Mouse (Mus musculus): ENCODE results near the gene Fgfr2.

Gene Fgfr2

DNA sequence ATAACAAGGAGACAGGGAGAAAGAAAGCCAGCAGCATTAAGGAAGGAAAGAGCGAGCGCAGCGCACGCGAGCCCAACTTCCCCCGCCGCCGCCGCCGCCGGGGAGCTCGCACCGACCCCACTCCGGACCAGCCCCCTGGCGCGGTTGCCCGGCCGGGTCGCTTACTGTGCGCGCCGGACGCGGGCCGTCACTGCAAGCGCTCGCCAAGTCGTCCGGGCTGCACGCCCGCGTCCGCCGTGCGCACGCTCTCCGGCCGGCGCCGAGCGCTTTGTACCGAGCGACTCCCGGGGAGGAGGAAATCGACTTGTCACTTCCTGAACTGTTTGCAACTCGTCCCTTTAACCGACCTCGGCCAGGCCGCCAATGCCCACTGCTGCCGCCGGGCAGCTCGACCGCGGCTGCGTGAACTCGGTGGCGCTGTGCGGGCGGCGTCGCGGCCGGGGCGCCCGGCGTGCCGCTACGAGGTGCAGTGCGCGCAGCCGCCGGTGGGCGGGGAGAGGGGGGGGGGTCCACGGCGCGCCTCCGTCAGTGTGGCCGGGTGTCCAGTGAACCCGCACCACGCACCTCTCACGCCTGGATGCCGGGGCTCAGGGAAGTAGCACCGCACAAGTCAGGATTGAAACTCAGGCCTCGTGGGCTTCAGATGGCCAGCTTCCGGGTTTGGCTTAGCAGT lies 309.6 kb downstream of the Fgfr2 start, which contains the start of gene Fam53b:
Fam53b (minus strand) TSS at position 471 of the 673 bp plus-strand sequence.
- peak; percentile 89 to 91 for DNase-seq

DNA sequence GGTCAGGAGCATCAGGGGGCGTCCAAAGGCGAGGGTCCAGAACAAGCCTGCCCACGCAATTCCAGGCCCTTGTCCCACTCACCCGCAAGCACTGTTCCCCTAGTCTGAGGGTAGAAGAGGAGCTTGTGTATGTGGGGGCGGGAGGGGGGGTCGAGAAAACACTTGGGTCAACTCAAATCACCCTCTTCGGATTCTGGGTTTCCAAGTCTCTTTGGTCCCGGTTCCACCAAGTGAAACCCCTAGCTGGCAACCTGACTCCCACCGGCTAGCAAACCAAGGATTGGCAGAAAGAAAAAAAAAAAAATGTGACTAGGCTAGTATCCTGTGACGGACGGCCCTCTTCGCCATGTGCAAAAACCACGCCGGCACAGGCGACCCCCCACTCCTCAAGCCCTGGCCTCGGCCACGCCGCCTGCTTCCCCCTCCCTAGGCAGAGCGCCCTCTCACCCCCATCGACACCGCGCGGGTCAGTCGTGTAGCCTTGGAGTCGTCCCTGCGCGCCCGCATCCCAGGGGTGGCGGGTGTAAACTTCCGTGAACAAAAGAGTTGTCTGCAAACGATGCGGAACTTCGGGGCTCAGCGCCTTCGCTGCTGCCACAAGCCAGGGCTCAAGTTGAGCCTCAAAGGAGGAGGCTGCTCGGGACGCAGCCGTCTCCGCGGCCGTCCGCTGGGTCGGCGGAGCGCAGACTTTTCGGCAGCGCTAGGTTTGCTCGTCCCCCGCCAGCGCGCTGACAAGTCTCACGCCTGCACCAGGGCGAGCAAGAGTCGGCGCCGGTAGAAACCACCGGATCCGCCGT lies 310.3 kb downstream of the Fgfr2 start:
- DNase-seq, result peak; percentile 75 to 76

DNA sequence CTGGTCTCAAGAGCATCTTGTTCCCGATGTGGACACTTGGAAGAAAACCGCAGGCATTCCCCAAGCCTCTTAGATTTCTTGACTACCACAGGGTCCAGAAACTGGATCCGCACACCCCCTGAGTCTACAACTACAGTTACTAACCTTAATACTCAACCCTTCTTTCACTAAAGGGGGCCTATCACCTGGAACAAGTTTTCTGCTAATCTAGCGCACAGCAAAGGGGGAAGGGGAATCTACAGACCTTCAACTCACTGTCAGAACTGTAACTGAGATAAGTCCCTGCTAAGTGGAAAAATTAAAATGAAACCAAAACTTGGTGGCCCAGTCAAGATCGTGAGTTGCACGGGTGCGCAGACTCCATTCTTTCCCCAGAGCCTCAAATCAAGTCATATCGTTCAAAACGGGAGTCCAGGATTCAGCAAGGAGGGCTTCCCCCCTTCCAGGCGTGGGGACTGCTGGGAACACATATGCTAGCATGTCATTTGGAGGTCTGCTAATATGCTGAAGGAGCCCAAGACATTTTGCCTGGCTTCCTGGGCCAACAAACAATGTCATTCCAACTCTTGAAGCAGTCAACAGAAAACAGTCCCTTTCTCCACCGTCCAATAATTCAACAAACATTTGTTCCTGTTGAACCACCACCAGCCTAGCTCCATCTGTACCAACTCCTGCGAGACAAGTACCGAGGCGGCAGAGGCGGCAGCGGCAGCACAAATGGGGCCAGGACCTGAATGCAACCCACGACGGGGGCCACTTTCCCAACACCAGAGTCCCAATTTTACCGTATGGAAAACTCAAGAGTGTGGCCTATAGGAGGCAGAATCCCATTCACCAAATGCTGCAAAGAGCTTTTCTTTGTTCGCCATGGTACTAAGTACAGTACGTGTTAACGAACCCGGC lies 311.2 kb downstream of the Fgfr2 start:
- DNase-seq, result peak; percentile 70 to 74

DNA sequence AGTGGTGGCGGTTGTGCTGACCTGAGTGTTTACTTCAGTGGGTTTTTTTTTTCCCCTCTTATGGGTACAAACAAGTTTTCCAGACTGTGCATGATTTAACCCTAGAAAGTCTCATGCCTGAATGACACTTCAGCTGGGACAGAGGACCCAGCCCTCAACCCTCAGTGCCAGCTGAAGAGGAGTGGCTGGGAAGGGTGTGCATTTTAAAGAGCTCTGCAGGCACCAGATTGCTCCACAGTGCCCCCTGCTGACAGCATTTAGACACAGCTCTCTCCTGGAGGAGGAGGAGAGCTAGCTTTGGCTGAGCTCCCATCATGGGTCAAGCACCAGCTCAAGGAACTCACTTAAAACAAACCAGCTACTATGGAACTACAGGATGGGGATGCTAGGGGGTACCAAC lies 312.3 kb downstream of the Fgfr2 start:
- peak; percentile 96 to 97 for DNase-seq

DNA sequence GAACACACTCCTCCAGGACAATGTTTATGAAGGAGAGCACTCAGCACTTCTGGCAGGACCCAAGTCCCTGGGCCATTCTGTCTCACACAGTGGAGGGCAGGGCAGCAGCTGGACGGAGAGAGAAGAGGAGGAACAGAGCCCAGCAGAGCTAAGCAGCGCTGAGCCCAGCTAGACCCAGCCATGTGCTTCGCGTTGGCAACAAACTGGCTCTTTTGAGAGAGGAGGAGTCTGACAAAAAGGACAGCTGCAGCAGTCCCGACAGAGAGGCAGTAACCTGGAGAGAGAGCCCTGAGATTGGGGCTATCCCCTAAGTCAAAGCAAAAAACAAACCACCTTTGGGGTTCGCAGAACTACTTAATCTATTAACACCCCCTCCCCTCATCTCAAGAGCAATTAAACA lies 312.8 kb downstream of the Fgfr2 start:
- DNase-seq, result peak; percentile 62 to 66

DNA sequence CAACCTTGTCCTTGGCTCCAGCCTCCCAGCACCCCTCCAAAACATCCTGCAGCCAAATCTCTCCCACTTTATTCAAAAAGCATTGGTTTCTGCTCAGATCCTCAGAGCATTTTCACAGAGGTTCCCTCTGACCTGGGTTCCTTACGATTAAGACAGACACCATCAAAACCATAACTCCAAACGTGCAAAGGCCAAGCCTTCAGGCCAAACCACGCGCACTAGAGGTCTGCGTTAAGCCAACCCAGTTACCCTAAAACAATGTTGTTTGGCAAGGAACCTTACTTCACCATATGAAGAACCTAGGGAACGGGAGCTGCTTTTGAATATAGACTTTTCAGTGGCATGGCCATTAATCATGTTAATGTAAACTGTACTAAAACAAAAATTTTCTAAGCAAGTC lies 313.4 kb downstream of the Fgfr2 start:
- DNase-seq, result peak; percentile 21 to 39

DNA sequence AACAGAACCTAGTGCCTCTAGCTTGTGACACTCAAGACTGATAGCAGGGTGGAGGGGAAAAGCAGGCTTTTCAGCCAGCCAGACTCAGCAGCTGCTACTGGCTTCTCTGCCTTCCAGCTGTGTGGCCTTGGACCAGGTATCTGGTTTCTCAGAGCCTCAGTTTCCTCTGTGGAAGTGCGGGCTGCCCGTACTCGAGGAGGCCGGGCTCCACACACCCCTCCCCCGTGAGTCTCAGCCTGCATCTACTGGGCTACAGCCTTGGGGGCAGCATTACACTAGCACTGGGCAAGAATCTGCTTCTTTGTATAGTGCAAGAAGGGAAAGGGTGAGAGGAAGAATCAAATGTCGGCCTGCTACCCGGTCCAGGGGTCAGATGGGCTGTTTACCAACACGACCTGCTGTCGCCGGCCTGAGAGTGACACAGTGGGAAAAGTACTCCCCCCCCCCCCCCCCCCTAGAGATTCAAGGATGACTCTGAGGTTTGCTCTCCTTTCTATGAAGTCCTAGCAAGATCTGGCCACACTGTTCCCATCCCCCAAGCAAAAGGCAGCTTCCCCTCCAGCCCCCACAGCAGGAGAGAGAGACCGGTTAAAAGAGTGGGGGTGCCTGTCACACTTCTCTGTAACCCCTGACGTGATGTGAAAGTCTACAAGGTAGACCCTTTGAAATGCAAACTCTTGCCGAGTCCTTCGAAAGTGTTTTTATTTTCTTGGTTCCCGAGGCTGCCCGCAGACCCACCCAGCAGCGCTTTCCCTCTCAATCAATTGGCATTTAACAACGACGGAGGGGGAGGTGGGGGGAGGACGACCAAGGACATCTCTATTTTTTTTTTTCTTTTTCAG lies 314.1 kb downstream of the Fgfr2 start:
- peak; percentile 63 to 69 for DNase-seq

DNA sequence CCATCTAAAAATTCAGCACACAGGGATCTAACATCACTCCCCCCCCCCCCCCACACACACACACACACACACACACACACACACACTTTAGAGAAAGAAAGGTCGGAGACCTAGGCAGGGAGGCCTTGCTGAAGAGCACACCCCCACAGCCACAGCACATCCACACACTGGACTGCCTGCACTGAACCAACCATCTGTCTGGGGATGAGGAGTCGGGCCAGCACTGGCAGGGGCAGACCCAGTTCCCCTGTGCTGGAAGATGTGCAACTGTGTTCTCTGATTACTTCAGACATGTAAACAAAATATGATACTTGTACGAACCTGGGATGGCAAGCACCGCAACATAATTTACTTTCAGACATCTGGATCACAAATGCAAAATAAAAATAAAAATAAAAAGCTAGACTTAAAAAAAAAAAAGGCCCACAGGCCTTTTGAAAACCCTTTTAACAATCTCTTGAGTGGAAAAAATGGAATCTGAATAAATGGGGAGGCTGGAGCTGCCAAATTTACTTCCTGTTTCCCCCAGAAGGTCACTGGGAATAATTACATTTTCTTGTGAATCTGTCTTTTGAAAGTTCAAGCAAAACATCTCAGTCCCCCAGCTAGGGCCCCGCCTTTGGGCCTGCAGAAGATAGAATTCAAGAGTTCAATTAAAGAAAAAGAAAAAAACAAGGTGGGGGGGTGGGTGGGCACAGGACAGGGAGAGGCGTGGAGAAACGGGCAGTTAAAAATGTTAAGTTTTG lies 314.9 kb downstream of the Fgfr2 start:
- peak; percentile 53 for DNase-seq

DNA sequence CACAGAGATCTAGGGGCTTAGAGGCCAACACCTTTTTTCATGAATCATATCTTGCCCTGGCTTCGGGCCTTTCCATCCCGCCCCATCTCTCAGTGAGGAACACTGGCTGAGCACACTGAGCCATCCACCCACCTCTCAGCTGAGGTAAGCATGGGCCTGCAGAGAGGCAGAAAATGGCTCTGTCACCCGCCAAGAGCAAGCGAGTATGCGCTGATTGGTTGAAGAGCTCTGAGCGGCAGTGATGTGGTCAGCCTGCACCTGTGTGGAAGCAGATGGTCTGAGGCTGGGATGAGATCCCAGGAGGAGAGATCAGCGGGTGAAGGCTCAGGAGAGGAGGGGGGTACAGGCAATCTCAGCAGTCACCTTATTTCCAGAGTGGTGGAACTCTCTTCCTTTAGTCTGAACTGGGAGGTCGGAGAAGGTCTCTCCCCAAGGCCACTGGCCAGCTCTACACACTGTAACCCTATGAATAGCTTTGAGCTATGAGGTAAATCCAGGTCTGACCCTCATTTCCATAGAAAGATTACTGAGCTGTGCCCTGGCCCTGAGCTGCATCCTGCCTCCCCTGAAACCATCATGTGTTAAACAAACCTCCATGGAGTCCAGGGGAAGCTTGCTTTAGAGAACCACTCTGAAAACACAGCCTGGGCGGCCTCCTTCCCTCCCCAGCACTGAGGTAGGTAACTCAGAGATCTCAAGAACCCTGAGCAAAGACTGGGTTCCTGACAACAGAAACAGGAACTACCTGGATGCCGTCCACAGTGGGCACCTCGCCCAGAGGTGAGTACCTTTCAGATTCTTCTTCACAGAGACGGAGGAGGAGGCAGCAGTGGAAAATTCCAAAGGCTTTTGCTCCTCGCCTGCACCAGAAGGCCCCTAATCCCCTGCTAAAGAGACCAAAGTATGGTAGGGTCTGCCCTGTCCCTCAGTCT lies 316.0 kb downstream of the Fgfr2 start:
- peak; percentile 93 to 95 for DNase-seq

DNA sequence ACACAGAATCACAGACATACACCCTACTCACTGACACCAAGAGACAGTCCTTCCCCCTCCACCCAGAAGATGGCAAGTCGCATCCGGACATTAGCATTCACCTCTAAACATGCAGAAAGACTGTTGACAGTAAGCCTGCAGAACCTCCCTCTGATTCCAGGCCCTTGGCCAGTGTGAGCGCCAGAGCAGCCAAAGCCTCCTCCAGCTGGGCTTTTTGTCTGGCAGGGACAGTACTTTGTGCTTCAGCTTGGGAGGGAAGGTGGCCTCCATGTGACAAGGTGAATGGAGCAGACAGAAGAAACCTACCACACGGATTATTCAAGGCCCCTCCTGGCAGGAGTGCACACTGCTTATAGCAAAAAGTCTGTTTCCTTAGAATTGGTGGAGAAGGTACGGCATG lies 316.9 kb downstream of the Fgfr2 start:
- peak; percentile 80 to 82 for DNase-seq

DNA sequence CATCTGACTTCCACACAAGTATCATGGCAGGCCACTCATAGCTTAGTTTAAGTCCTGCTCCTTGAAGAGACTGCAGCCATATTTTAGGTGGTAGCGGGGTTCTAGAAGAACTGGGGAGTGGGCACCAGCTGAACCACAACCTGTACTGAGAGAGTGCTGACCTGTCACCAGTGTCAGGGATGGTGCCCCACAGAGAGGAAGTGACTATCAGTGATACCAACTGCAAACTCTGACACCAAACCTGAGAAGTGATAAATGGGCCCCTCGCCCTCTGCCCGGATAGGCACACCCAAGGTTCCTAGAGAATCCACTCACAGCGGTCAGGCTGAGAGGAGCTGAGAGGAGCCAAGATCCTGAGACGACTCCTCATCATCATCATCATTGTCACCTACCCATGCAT lies 318.2 kb downstream of the Fgfr2 start:
- peak; percentile 18 to 23 for DNase-seq

DNA sequence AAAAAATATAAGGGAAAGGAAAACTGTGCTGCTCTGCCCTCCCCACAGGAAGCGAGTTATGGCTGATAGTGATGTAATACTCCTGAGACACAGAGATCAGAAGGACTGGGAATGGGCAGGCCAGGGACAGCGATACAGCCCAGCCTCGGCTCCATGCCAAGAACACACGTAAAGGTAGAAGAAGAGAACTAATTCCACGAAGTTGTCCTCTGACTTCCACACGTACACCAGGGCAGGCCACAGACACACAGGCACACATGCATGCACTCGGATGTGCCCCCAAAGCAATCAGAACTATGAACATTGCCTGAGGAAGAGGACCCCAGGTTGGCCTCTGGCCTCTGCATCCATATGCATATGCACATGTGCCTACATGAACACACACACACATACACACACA lies 318.7 kb downstream of the Fgfr2 start:
- peak; percentile 44 to 62 for DNase-seq

DNA sequence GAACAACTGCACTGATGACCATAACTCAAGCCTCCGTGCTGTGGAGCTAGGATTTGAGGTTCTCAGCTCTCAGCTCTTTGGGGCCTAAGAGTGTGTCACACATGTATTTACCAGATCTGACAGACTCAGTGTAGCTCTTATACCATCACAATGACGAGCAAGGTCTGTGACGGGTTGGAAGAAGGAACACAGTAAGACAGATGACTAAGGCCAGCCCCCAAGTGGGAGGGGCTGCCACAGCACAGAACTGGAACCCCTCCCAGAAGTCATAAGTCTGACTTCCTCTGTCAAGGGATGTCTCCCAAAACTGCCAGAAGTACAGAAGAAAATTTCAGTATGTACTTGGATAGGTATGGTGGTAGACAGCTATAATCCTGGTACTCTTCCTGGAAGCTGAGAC lies 319.2 kb downstream of the Fgfr2 start:
- DNase-seq, result peak; percentile 20 to 25

DNA sequence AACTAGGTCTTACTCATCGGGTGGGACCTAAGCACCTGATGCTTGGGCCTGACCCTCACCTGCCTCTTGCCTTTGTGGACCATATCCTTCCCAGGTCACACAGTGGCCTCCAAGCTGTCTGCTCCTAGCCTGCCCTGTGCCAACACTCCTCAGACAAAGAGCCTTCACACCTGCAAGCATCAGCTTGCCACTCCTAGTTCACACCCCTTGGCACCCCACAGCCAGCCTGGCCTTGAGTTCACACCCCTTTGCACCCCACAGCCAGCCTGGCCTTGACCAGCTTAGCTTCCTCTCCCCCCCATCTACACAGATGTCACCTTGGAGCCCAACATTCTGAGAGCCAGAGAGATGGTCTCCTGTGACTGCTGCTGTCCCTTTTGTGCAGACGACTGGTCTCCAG lies 319.8 kb downstream of the Fgfr2 start:
- DNase-seq, result peak in 1 of 2 experiments; percentile 56

DNA sequence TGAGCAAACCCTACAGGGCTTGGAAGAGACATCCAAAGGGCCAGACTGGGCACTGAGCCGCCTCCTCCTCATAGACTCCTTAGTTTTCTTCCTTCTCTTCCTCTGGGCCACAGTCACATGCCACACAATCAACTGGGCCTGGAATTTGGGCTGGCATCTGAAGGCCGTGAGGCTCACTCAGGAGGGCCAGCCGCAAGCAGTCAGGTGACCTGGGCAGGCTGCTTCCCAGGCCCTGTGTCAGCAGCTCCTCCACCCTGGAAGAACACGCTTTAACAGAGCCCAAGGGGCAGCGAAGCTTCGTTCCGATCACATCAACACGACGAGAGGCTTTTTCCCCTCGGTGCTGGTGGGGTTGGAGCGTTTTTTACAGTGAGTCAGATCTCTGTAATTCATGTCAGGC lies 320.5 kb downstream of the Fgfr2 start:
- DNase-seq, result peak in 1 of 2 experiments; percentile 44

DNA sequence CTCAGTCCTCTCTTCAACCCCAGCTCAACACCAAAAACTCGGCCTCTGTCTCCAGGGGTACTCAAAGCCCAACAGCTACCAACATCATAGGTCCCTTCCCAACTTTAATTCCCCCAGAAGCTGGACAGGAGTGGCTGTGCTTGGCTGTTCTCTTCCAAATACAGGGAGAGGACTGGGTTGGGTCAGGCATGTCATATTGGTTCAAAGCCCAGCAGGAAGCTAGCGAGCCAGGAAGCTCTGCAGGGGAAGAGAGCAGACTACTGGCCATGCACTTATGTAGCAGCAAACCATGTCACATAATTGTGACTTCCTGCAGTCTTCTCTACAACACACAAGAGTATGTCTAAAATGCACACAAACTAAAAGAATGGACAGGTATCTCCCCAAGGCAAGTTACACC lies 321.1 kb downstream of the Fgfr2 start:
- peak; percentile 18 to 29 for DNase-seq

DNA sequence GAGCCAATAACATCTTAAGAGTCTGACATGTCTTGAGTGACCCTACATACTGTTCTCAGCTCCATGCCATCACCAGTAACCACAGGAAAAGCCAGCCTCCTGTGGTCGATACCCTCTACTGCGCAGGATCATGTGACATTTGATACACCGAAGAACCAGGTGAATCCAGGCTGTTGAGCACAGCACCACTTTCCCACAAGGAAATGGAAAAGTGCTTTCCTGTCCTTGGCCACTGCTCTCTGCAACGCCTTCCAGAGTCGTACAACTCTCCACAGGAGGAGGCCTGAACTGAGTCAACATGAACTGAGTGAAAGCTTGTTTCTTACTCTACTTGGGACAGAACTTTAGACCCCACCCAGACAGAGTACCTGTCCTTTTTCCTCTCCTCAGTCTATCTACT lies 321.6 kb downstream of the Fgfr2 start:
- DNase-seq, result peak; percentile 16 to 21

DNA sequence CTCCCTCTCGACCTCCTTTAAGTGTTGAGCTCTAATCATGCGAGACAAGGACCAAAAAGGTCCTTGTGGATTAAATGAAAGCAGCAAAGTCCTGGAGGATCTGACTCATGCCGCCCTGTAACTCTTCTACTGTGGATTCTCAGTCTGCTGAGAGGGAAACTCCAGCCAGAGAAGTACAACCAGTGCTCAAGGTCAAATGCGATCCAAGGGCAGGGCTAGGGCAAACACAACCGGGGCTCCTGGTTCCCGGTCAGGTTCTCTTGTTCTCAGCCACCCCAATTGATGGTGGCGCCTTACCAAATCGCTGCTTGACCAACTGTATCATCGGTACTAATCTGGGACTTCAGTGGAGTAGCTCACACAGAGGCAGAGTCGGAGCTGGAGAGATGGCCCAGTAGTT lies 322.3 kb downstream of the Fgfr2 start:
- peak; percentile 25 to 37 for DNase-seq

DNA sequence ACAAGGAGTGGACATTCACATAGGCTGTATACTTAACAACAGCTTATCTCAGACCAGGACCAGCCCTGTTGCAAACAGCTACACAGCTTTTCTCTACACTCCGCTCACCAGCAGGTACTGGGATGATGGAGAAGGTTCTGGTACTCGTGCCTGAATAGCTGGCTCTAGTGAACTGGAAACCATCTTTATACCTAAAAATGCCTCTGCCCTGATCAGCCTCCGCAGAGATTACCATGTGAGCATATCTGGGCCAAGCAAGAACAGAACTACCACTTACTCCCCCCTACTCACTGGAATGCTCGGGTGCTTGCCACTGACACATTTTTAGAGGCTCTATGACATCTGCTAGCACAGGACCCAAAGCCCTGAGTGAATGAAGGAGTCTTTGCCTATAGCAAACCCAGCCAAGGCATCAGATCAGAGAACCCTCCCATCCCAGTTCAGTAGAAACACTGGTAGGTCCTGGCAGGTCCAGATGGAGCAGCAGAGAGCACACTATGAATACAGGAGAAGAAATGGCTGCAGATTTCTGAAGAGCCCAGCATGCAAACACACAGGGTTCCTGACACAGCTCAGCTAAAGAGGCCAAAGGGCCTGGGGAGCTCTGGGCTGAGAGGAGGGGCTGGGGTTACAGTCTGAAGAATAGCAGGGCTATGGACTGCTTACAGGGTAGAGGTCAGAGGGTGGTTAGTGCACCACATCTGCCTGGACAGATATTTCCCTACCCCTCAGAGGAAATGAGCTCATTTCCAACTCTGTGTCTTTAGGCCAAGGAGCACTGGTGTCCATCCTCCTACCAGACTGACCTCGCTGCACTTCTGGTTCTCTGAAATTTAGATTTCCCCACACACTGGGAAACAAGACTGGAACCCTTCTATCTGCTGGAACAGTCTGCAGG lies 323.8 kb downstream of the Fgfr2 start:
- peak; percentile 50 to 62 for DNase-seq
